Mouse (Mus musculus): ENCODE measurements around the gene Tob2.
A peak's percentile ranks its signal among the peaks of the same experiment; 100 is the strongest.

The Tob2 gene

GRCm38 (mm10) chr15:81859330-81860255 lies 997 bp upstream of the Tob2 start:
- DNase-seq, result peak; percentile 88

- DNase-seq, result peak; percentile 97
Measured at GRCm38 (mm10) chr15:81858138-81858516, 469 bp downstream of the Tob2 start.

GRCm38 (mm10) chr15:81857724-81858116 lies 876 bp downstream of the Tob2 start:
- no peak for DNase-seq

GRCm38 (mm10) chr15:81856938-81857723 lies 1.5 kb downstream of the Tob2 start:
- DNase-seq, result no peak

GRCm38 (mm10) chr15:81856030-81856790 lies 2.4 kb downstream of the Tob2 start:
- peak; percentile 87 for DNase-seq

GRCm38 (mm10) chr15:81853081-81853480 lies 5.5 kb downstream of the Tob2 start:
- no peak for DNase-seq

GRCm38 (mm10) chr15:81852411-81853000 lies 6.1 kb downstream of the Tob2 start:
- no peak for DNase-seq

- DNase-seq, result no peak
Measured at GRCm38 (mm10) chr15:81851375-81851774, 7.2 kb downstream of the Tob2 start.

GRCm38 (mm10) chr15:81850718-81851117 lies 7.9 kb downstream of the Tob2 start:
- no peak for DNase-seq

- DNase-seq, result peak; percentile 67
Measured at GRCm38 (mm10) chr15:81849104-81849503, 9.5 kb downstream of the Tob2 start.

- peak; percentile 57 for DNase-seq
Measured at GRCm38 (mm10) chr15:81848301-81848700, 10.3 kb downstream of the Tob2 start.

GRCm38 (mm10) chr15:81847861-81848260 lies 10.7 kb downstream of the Tob2 start:
- DNase-seq, result no peak

GRCm38 (mm10) chr15:81847161-81847560 lies 11.4 kb downstream of the Tob2 start:
- no peak for DNase-seq

- DNase-seq, result no peak
Measured at GRCm38 (mm10) chr15:81846755-81847154, 11.8 kb downstream of the Tob2 start.

- DNase-seq, result no peak
Measured at GRCm38 (mm10) chr15:81845724-81846123, 12.9 kb downstream of the Tob2 start.

- DNase-seq, result no peak
Measured at GRCm38 (mm10) chr15:81845033-81845625, 13.5 kb downstream of the Tob2 start.

- no peak for DNase-seq
Measured at GRCm38 (mm10) chr15:81842275-81842674, 16.3 kb downstream of the Tob2 start.

- no peak for DNase-seq
Measured at GRCm38 (mm10) chr15:81840306-81840705, 18.3 kb downstream of the Tob2 start.

- peak; percentile 96 for DNase-seq
Measured at GRCm38 (mm10) chr15:81839634-81840033, 19.0 kb downstream of the Tob2 start.

- no peak for DNase-seq
Measured at GRCm38 (mm10) chr15:81838554-81839235, 19.9 kb downstream of the Tob2 start.
